Mouse (Mus musculus) intestine, embryonic 16.5 days (tissue): ENCODE measurements at regions not wholly inside any gene's neighbourhood (a gene's known extent, or its start where the extent isn't known, plus 50 kb on each side); places are given as distances from the start of the nearest gene placed in this dataset.
A peak's percentile ranks its signal among the peaks of the same experiment; 100 is the strongest.

Experiments used
- ATAC-seq: fragments of 200-750 bp; cut with Nextera tagmentation; 2 replicates; pipeline ENCODE4 v1.8.0; 2017; ENCODE audit warnings: moderate TSS enrichment, moderate library complexity
- H3K27ac ChIP-seq: fragments of 300-500 bp; sonication (generic); 2 replicates; pipeline ENCODE4 v1.5.1; 2014; ENCODE audit warnings: mild to moderate bottlenecking, low read length
- H3K27me3 ChIP-seq: fragments of 300-500 bp; sonication (generic); replicated peaks from 2 replicates; pipeline ENCODE4 v1.6.1; 2014; ENCODE audit warnings: low read length, control low read depth, mixed read lengths; ENCODE audit not compliant: control insufficient read depth, insufficient read depth
- H3K36me3 ChIP-seq: fragments of 300-500 bp; sonication (generic); 2 replicates; pipeline ENCODE4 v1.6.1; 2014; ENCODE audit warnings: low read length, control low read depth; ENCODE audit not compliant: control insufficient read depth, insufficient read depth
- H3K4me1 ChIP-seq: fragments of 300-500 bp; sonication (generic); 2 replicates; pipeline ENCODE4 v1.6.1; 2014; ENCODE audit warnings: low read length, control low read depth, mixed read lengths; ENCODE audit not compliant: control insufficient read depth, insufficient read depth
- H3K4me2 ChIP-seq: fragments of 300-500 bp; sonication (generic); 2 replicates; pipeline ENCODE4 v1.6.1; 2014; ENCODE audit warnings: low read depth, low read length, control low read depth
- H3K4me3 ChIP-seq: fragments of 300-500 bp; sonication (generic); 2 replicates; pipeline ENCODE4 v1.5.1; 2014; ENCODE audit warnings: mild to moderate bottlenecking, low read length
- H3K9ac ChIP-seq: fragments of 300-500 bp; sonication (generic); 2 replicates; pipeline ENCODE4 v1.6.1; 2014; ENCODE audit warnings: low read depth, low read length
- H3K9me3 ChIP-seq: fragments of 300-500 bp; sonication (generic); 2 replicates; pipeline ENCODE4 v1.6.1; 2016; ENCODE audit warnings: low read length, control low read depth; ENCODE audit not compliant: control insufficient read depth
- WGBS: fragments of 180-500 bp; shearing (Covaris S2); extraction: QIAGEN DNeasy Blood & Tissue Kit; methylation state at CpG from one replicate; pipeline ENCODE4 v1.1.7; 2014; 5-methylcytosine and 5-hydroxymethylcytosine counted together

DNA sequence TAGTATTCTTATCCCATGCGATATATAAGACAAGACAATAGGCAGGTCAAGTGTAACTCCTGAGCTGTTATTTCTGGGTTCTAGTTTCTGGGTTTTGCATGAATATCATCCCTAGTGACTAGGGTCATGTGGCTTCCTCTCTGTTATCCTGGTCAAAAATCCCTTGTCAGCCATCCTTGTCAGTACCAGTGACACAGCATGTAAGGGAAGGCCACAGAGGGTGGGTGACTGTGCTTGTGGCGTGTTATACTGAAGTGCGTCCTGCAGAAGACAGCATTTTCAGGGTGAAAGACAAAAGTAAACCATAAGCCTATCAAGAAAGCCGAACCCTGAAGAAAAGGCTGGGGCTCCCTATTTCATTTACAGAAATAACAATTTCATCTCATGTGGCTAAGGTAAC, 50.7 kb upstream of the Echdc3 start:
- WGBS: 96% methylated on average over 4 of the region's 4 CpGs
- no peak for ATAC-seq
- no peak overlapping the region for H3K4me3 ChIP-seq

DNA sequence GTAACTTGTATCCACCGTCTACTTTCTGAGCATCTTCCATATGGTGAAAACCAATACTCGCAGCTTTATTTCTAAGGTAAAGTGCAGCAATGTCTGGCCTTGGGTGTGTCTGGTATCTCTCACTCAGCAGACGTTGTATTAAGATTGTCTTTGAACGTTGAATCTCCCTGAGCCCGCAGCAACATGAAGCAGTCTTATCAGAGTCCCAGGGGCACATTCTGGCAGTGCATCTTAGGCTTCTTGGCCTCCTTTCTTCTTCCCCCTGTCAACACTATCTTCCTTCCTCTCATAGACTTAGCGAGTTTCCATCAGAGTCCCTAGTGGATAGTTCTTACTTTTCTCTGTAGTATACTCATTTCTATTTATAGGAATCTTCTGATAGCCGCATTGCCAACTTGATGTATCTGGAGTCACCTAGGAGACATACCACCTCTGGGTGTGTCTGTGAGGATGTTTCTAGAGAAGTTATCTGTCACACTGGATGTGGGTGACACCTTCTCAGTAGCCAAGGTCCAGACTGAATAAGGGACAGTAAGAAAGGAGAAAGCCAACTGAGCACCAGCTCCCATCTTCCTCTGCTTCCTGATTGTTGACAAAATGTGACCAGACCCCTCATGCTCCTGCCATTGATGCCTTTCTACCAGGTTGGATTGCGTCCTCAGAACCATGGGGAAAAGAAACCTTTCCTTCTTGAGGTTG, 51.4 kb upstream of the Echdc3 start:
- H3K27me3 ChIP-seq: no peaks in the 10 kb centered on the region
- H3K4me3 ChIP-seq: no peak overlapping the region
- no peak overlapping the region for H3K4me2 ChIP-seq
- WGBS: 72% methylated on average over 8 of the region's 8 CpGs
- H3K4me1 ChIP-seq: no peaks in the 10 kb centered on the region
- peak; percentile 64 for ATAC-seq
- H3K9ac ChIP-seq: no peak overlapping the region
- H3K27ac ChIP-seq: no peak overlapping the region
- peaks cover 5% of the 10 kb centered on the region; the same call in 1 of the 2 replicates for H3K9me3 ChIP-seq
- H3K36me3 ChIP-seq: no peaks in the 10 kb centered on the region

More for the DNA sequence above, 50.7 kb upstream of the Echdc3 start:
- Histone ChIP-seq H3K9me3 (peaks cover 5% of the 10 kb centered on the region; the same call in 1 of the 2 replicates), H3K4me1 (no peaks in the 10 kb centered on the region), H3K9ac (no peak overlapping the region), H3K27ac (no peak overlapping the region), H3K36me3 (no peaks in the 10 kb centered on the region), H3K27me3 (no peaks in the 10 kb centered on the region), H3K4me2 (no peak overlapping the region)

GRCm38 (mm10) chr2:6265117-6265516, 52.3 kb upstream of the Echdc3 start:
- Histone ChIP-seq H3K9ac (no peak overlapping the region), H3K27me3 (no peaks in the 10 kb centered on the region), H3K9me3 (peaks cover 5% of the 10 kb centered on the region; the same call in 1 of the 2 replicates), H3K4me3 (no peak overlapping the region), H3K27ac (no peak overlapping the region), H3K36me3 (no peaks in the 10 kb centered on the region), H3K4me2 (no peak overlapping the region), H3K4me1 (no peaks in the 10 kb centered on the region)
- WGBS: 58% methylated on average over 3 of the region's 3 CpGs
- ATAC-seq: no peak; the same call in 1 of the 2 replicates

GRCm38 (mm10) chr2:6267066-6267465, 54.2 kb upstream of the Echdc3 start:
- no peak for ATAC-seq
- H3K4me3 ChIP-seq: no peak overlapping the region
- no peaks in the 10 kb centered on the region for H3K36me3 ChIP-seq
- H3K9me3 ChIP-seq: peaks cover 5% of the 10 kb centered on the region; the same call in 1 of the 2 replicates
- no peaks in the 10 kb centered on the region for H3K4me1 ChIP-seq
- 68% methylated on average over 6 of the region's 6 CpGs for WGBS
- no peak overlapping the region for H3K9ac ChIP-seq
- no peaks in the 10 kb centered on the region for H3K27me3 ChIP-seq
- H3K27ac ChIP-seq: no peak overlapping the region
- no peak overlapping the region for H3K4me2 ChIP-seq

- 31% methylated on average over 9 of the region's 9 CpGs for WGBS
- H3K27ac ChIP-seq: no peak overlapping the region
- H3K4me1 ChIP-seq: no peaks in the 10 kb centered on the region
- no peaks in the 10 kb centered on the region for H3K27me3 ChIP-seq
- no peaks in the 10 kb centered on the region for H3K36me3 ChIP-seq
- H3K4me2 ChIP-seq: no peak overlapping the region
- ATAC-seq: peak; percentile 55; the same call in 1 of the 2 replicates
- H3K9ac ChIP-seq: no peak overlapping the region
- peaks cover 5% of the 10 kb centered on the region; the same call in 1 of the 2 replicates for H3K9me3 ChIP-seq
- no peak overlapping the region for H3K4me3 ChIP-seq
Measured at GRCm38 (mm10) chr2:6267537-6267936, 54.7 kb upstream of the Echdc3 start.

GRCm38 (mm10) chr2:6272514-6272913, 50.0 kb upstream of the Usp6nl start:
- Histone ChIP-seq H3K9ac (no peak overlapping the region), H3K9me3 (no peaks in the 10 kb centered on the region), H3K36me3 (no peaks in the 10 kb centered on the region), H3K4me3 (no peak overlapping the region), H3K27me3 (no peaks in the 10 kb centered on the region), H3K27ac (no peak overlapping the region), H3K4me2 (no peak overlapping the region), H3K4me1 (peaks cover 3% of the 10 kb centered on the region; the same call in 1 of the 2 replicates)
- 91% methylated on average over 2 of the region's 2 CpGs for WGBS
- no peak for ATAC-seq
